Mouse (Mus musculus) forebrain, embryonic 16.5 days (tissue): Measurements from ENCODE around the gene Klhl36. TPM values are rescaled to one million over a fixed set of nuclear protein-coding genes. Genes with fewer than 3 reads are reported as not detected.
A peak's percentile ranks its signal among the peaks of the same experiment; 100 is the strongest.

Source experiments
- ATAC-seq: fragments of 200-750 bp; cut with Nextera tagmentation; 2 replicates; pipeline ENCODE4 v1.8.0; 2017; ENCODE audit warnings: mild to moderate bottlenecking, moderate library complexity
- H3K27ac ChIP-seq: fragments of 300-500 bp; sonication (generic); 2 replicates; pipeline ENCODE4 v1.5.1; 2014; ENCODE audit warnings: low read length, control low read depth
- H3K27me3 ChIP-seq: fragments of 300-500 bp; sonication (generic); replicated peaks from 2 replicates; pipeline ENCODE4 v1.6.1; 2014; ENCODE audit warnings: low read length; ENCODE audit not compliant: control insufficient read depth, insufficient read depth
- H3K36me3 ChIP-seq: fragments of 300-500 bp; sonication (generic); 2 replicates; pipeline ENCODE4 v1.6.1; 2014; ENCODE audit not compliant: control insufficient read depth, insufficient read depth
- H3K4me1 ChIP-seq: fragments of 300-500 bp; sonication (generic); replicated peaks from 2 replicates; pipeline ENCODE4 v1.6.1; 2014; ENCODE audit warnings: low read length; ENCODE audit not compliant: control insufficient read depth, insufficient read depth
- H3K4me2 ChIP-seq: fragments of 300-500 bp; sonication (generic); 2 replicates; pipeline ENCODE4 v1.6.1; 2014; ENCODE audit warnings: mild to moderate bottlenecking, low read length, control low read depth
- H3K4me3 ChIP-seq: fragments of 300-500 bp; sonication (generic); replicated peaks from 2 replicates; pipeline ENCODE4 v1.5.1; 2014; ENCODE audit warnings: mild to moderate bottlenecking, low read length, control low read depth
- H3K9ac ChIP-seq: fragments of 300-500 bp; sonication (generic); replicated peaks from 2 replicates; pipeline ENCODE4 v1.6.1; 2014; ENCODE audit warnings: low read depth, low read length, control low read depth
- H3K9me3 ChIP-seq: fragments of 300-500 bp; sonication (generic); 2 replicates; pipeline ENCODE4 v1.6.1; 2016; ENCODE audit warnings: low read length; ENCODE audit not compliant: control insufficient read depth
- WGBS: fragments of 180-500 bp; shearing (Covaris S2); extraction: QIAGEN DNeasy Blood & Tissue Kit; methylation state at CpG from one replicate; pipeline ENCODE4 v1.1.7; 2014; 5-methylcytosine and 5-hydroxymethylcytosine counted together
- polyA plus RNA-seq: library from polyadenylated mRNA; unstranded; fragments of >200 nt; fragmentation: Nextera tagmentation; extraction: Ambion mirVana; gene quantifications from 2 replicates; pipeline ENCODE4 v1.2.1, GENCODE M21; 2015

Gene Klhl36
- polyA plus RNA-seq, 1 experiment from 2014 or later = 19.1 TPM

DNA sequence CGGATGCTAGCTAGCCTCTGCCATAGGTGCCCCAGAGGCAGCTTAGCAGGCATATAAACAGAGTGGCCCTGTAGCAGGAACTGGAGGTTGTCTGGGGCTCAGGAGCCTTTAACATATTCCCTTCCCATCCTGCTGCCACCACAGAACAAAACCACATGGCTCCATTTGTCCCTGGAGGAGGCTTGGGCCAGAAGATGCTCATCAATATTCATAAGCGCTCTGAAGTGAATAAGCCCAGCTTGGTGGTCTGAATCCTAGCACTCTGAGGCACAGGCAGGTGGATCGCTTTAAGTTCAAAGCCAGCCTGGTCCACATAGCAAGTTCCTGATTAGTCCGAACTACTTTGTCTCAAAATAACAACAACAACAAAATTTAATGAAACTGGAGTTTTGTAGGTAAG lies 25.9 kb downstream of the Klhl36 start:
- Histone ChIP-seq H3K4me1 (peaks cover 8% of the 10 kb centered on the region; the same call in 1 of the 2 replicates), H3K27me3 (no peaks in the 10 kb centered on the region), H3K4me3 (no peak overlapping the region), H3K9ac (no peak overlapping the region), H3K9me3 (no peaks in the 10 kb centered on the region), H3K36me3 (no peaks in the 10 kb centered on the region), H3K4me2 (no peak overlapping the region), H3K27ac (0 out of 2 replicates have a peak overlapping the region, but pooled peaks have one; percentile 4)
- WGBS = 63% methylated on average over 4 of the region's 4 CpGs
- ATAC-seq = no peak

- no peaks in the 10 kb centered on the region for H3K4me1 ChIP-seq
- no peak overlapping the region for H3K9ac ChIP-seq
- H3K36me3 ChIP-seq = no peaks in the 10 kb centered on the region
- H3K27me3 ChIP-seq = peaks cover 7% of the 10 kb centered on the region
- WGBS = 80% methylated on average over 4 of the region's 4 CpGs
- no peak overlapping the region for H3K4me2 ChIP-seq
- H3K9me3 ChIP-seq = no peaks in the 10 kb centered on the region
- no peak overlapping the region for H3K4me3 ChIP-seq
- no peak for ATAC-seq
- no peak overlapping the region for H3K27ac ChIP-seq
These were observed 35.0 kb downstream of the Klhl36 start for GRCm38 (mm10) chr8:119897069-119897468.

DNA sequence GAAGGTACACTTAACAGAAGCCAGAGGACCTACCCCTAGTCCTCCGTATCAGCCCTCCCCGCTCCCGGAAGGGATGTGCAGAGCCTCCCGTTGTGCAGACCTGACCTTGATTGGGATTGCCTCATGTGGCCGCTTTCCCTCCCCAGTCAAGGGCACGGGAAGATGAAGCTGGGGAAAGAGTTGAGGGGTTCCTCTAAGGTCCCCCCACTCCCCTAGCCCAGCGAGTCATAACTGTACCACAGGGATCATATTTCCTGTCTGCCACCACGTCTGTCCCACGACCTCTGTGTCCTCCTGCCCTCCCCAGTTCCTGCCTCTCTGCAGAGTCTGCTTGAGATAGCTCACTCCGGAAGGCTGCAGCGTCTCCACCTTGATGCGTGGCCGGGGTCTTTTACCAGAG lies 35.9 kb downstream of the Klhl36 start:
- no peak overlapping the region for H3K4me3 ChIP-seq
- 27% methylated on average over 13 of the region's 13 CpGs for WGBS
- no peak overlapping the region for H3K27ac ChIP-seq
- no peaks in the 10 kb centered on the region for H3K9me3 ChIP-seq
- H3K36me3 ChIP-seq = no peaks in the 10 kb centered on the region
- peaks cover 7% of the 10 kb centered on the region for H3K27me3 ChIP-seq
- H3K4me1 ChIP-seq = no peaks in the 10 kb centered on the region
- no peak overlapping the region for H3K4me2 ChIP-seq
- ATAC-seq = no peak
- no peak overlapping the region for H3K9ac ChIP-seq

- H3K9me3 ChIP-seq = no peaks in the 10 kb centered on the region
- no peaks in the 10 kb centered on the region for H3K4me1 ChIP-seq
- no peak overlapping the region for H3K27ac ChIP-seq
- H3K36me3 ChIP-seq = no peaks in the 10 kb centered on the region
- H3K4me2 ChIP-seq = no peak overlapping the region
- H3K9ac ChIP-seq = no peak overlapping the region
- no peak for ATAC-seq
- WGBS = 79% methylated on average over 3 of the region's 3 CpGs
- H3K27me3 ChIP-seq = peaks cover 7% of the 10 kb centered on the region
- no peak overlapping the region for H3K4me3 ChIP-seq
These were observed 39.3 kb downstream of the Klhl36 start for GRCm38 (mm10) chr8:119901349-119901748.

DNA sequence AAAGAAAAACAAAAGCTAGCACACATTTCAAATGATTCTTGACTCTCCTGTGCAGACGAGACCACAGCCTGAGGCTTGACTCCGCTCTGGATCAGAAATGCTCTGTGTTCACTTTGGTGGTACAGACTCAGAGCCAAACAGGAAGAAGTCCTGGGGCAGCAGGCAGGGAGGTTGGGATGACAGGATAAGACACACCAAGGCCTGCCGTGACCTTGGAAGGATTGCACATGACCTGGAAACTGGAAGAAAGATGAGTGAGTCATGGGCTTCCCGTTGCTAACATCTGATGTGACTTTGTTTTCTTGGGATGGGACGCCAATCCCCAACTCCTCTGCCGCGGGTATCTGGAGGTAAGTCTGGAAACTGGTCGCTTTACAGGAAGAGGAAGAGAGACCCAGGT lies 39.9 kb downstream of the Klhl36 start:
- Histone ChIP-seq H3K4me3 (no peak overlapping the region), H3K4me2 (no peak overlapping the region), H3K27ac (no peak overlapping the region), H3K9me3 (no peaks in the 10 kb centered on the region), H3K36me3 (no peaks in the 10 kb centered on the region), H3K9ac (no peak overlapping the region), H3K27me3 (peaks cover 6% of the 10 kb centered on the region), H3K4me1 (no peaks in the 10 kb centered on the region)
- ATAC-seq = no peak
- WGBS = 83% methylated on average over 8 of the region's 8 CpGs

DNA sequence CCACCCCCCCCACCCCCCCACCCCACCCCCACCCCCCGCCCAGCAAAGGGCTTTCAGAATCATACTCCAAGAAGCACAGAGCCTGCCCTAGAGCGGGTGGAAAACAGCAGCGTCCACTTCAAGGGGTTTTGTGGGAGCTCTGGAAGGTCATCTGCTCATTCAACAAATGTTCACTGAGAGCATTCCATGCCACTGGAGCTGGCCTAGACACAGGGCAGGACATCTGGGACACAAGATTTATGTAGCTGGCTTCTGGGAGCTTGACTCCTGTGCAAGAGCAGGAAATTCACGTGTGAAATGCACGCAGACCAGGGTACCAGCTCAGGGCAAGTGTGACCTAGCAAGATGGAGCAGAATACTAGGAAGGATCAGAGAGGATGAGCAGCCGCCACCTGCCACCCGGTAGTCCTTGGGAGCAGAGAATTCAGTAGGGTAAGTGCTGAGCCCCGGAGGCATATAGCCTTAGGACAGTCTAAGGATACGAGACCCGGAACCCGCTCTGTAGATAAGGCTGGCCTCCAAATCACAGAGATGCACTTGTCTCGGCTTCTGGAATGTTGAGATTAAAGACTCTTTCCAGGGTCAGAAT lies 42.4 kb downstream of the Klhl36 start:
- Histone ChIP-seq H3K4me3 (no peak overlapping the region), H3K9ac (no peak overlapping the region), H3K4me2 (no peak overlapping the region), H3K27me3 (no peaks in the 10 kb centered on the region), H3K36me3 (no peaks in the 10 kb centered on the region), H3K4me1 (no peaks in the 10 kb centered on the region), H3K9me3 (no peaks in the 10 kb centered on the region), H3K27ac (no peak overlapping the region)
- 62% methylated on average over 12 of the region's 12 CpGs for WGBS
- no peak for ATAC-seq

GRCm38 (mm10) chr8:119909944-119910546 lies 48.0 kb downstream of the Klhl36 start, which contains the start of gene Usp10:
TSS of gene Usp10 (plus strand) at chr8:119910360.
- WGBS = 25% methylated on average over 13 of the region's 13 CpGs
- Histone ChIP-seq H3K9ac (peak within 1 kb of the TSS; percentile 96), H3K9me3 (no peaks in the 10 kb centered on the region), H3K27ac (peak within 1 kb of the TSS; percentile 93), H3K4me3 (peak within 1 kb of the TSS; percentile 67), H3K27me3 (0 out of 2 replicates have a peak, but pooled peaks cover 2% of the 10 kb centered on the region), H3K36me3 (no peaks in the 10 kb centered on the region), H3K4me2 (peak within 1 kb of the TSS; percentile 74), H3K4me1 (peaks cover 35% of the 10 kb centered on the region)
- ATAC-seq = peak; percentile 16; the same call in 1 of the 2 replicates

- Histone ChIP-seq H3K27me3 (0 out of 2 replicates have a peak, but pooled peaks cover 2% of the 10 kb centered on the region), H3K4me3 (peak within 1 kb of the TSS; percentile 67), H3K27ac (peak within 1 kb of the TSS; percentile 93), H3K9ac (peak within 1 kb of the TSS; percentile 96), H3K4me2 (peak within 1 kb of the TSS; percentile 74), H3K36me3 (no peaks in the 10 kb centered on the region), H3K9me3 (no peaks in the 10 kb centered on the region), H3K4me1 (peaks cover 35% of the 10 kb centered on the region)
- ATAC-seq = peak; percentile 96
- WGBS = under 1% methylated on average over 93 of the region's 97 CpGs
These were observed 48.6 kb downstream of the Klhl36 start, which contains the start of gene Gm20388 for GRCm38 (mm10) chr8:119910547-119911257. TSS of gene Gm20388 (plus strand) at chr8:119910841.

DNA sequence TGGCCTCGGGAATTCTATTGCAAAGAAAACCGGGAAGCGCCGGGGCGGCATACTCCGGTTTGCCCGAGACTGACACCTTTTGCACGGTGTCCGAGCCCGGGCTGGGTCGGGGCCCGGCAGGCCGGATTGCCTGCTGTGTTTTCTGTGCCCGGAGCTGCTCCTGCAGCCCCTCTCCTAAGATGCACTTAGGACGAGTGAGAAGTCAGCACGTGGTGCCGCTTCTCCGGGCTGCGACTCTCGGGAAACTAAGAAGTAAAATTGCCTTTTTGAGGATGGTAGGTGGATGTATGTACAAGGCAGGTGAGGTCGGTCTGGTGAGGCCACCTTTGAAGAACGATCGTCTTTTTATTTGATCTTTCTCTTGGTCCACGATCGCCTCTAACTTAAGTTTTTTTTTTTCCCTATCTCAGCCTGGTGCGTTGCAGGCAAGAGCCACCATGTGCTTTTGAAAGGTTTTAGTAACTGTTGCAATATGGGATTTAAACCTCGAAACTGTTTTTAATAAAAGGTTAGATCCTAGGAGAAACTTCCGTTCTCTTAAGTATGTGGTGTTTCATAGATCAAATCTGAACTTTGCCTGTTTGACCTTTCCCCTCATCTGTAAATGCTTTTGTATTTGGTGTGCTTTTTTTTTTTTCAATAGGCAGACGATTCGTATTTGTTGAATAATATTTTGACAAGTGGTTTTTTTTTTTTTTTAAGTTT lies 49.3 kb downstream of the Klhl36 start:
- Histone ChIP-seq H3K36me3 (no peaks in the 10 kb centered on the region), H3K9ac (peak overlapping the region; percentile 96), H3K27me3 (0 out of 2 replicates have a peak, but pooled peaks cover 2% of the 10 kb centered on the region), H3K4me2 (peak overlapping the region; percentile 74), H3K4me1 (peaks cover 35% of the 10 kb centered on the region), H3K4me3 (peak overlapping the region; percentile 67), H3K27ac (peak overlapping the region; percentile 93), H3K9me3 (no peaks in the 10 kb centered on the region)
- under 1% methylated on average over 28 of the region's 30 CpGs for WGBS
- ATAC-seq = peak; percentile 49
